Mouse (Mus musculus) kidney, adult 2 months (tissue): ENCODE results near the gene Stk40. TPM values are rescaled to one million over a fixed set of nuclear protein-coding genes. Genes with fewer than 3 reads are reported as not detected.

Experiments
- DNase-seq: peaks from one replicate; pipeline ENCODE4 v3.0.0; 2021
- H3K27ac ChIP-seq: fragments of 200-500 bp; 2 replicates; pipeline ENCODE4 v1.5.1; 2012; ENCODE audit warnings: low read depth, low read length, control low read depth, inconsistent platforms; ENCODE audit not compliant: insufficient read depth
- H3K27me3 ChIP-seq: fragments of 200-500 bp; replicated peaks from 2 replicates; pipeline ENCODE4 v1.6.1; 2012; ENCODE audit warnings: mild to moderate bottlenecking, moderate library complexity, low read length, inconsistent platforms; ENCODE audit not compliant: control insufficient read depth, insufficient read depth
- H3K36me3 ChIP-seq: fragments of 200-500 bp; 2 replicates; pipeline ENCODE4 v1.6.1; 2012; ENCODE audit warnings: mild to moderate bottlenecking, moderate library complexity, low read length, inconsistent platforms; ENCODE audit not compliant: control insufficient read depth, insufficient read depth
- H3K4me1 ChIP-seq: fragments of 200-500 bp; 2 replicates; pipeline ENCODE4 v1.6.1; 2011; ENCODE audit warnings: low read length; ENCODE audit not compliant: control insufficient read depth, insufficient read depth
- H3K4me3 ChIP-seq: fragments of 200-500 bp; 2 replicates; pipeline ENCODE4 v1.5.1; 2011; ENCODE audit warnings: mild to moderate bottlenecking, low read depth, low read length, control low read depth; ENCODE audit not compliant: insufficient read depth
- CTCF ChIP-seq: fragments of 200-500 bp; conservative IDR thresholded peaks from 2 replicates; pipeline ENCODE4 v1.5.1; 2011; ENCODE audit warnings: low read depth, mild to moderate bottlenecking, control low read depth, low read length, moderate library complexity, mixed read lengths; ENCODE audit not compliant: insufficient read depth, insufficient read length
- POLR2A ChIP-seq: fragments of 200-500 bp; IDR thresholded peaks from one replicate; pipeline ENCODE4 v1.6.1; 2011; ENCODE audit warnings: low read depth, low read length, control low read depth
- WGBS: fragments of 180-500 bp; shearing (Covaris S2); methylation state at CpG from one replicate; pipeline ENCODE4 v1.1.7; 2018; 5-methylcytosine and 5-hydroxymethylcytosine counted together
- polyA plus RNA-seq: library from polyadenylated mRNA; depleted of rRNA; stranded (reverse); fragments of >200 nt; gene quantifications from 2 replicates; pipeline ENCODE4 v1.2.3, GENCODE M21; 2012

Stk40 gene
- polyA plus RNA-seq, 1 experiment = 38.9 TPM

- H3K27me3 ChIP-seq = no peaks in the 10 kb centered on the region
- peak; percentile 28 for DNase-seq
- TF ChIP-seq POLR2A (no peak), CTCF (no peak)
- H3K4me3 ChIP-seq = peak overlapping the region; percentile 20
- H3K4me1 ChIP-seq = peaks cover 54% of the 10 kb centered on the region
- 38% methylated on average over 7 of the region's 7 CpGs for WGBS
- H3K27ac ChIP-seq = 0 out of 2 replicates have a peak overlapping the region, but pooled peaks have one; percentile 7
- H3K36me3 ChIP-seq = no peaks in the 10 kb centered on the region
Measured at GRCm38 (mm10) chr4:126105131-126105783, 1.5 kb downstream of the Stk40 start.

GRCm38 (mm10) chr4:126108061-126108740 is 4.4 kb downstream of the Stk40 start:
- H3K36me3 ChIP-seq = no peaks in the 10 kb centered on the region
- peaks cover 61% of the 10 kb centered on the region for H3K4me1 ChIP-seq
- peak overlapping the region; percentile 24; the same call in 1 of the 2 replicates for H3K4me3 ChIP-seq
- DNase-seq = peak; percentile 97
- H3K27ac ChIP-seq = peak overlapping the region; percentile 78
- H3K27me3 ChIP-seq = no peaks in the 10 kb centered on the region
- 33% methylated on average over 8 of the region's 8 CpGs for WGBS
- TF ChIP-seq POLR2A = no peak
- TF ChIP-seq CTCF = no peak

- TF ChIP-seq POLR2A = no peak
- TF ChIP-seq CTCF = no peak
- Histone ChIP-seq H3K4me1 (peaks cover 76% of the 10 kb centered on the region), H3K4me3 (no peak overlapping the region), H3K36me3 (no peaks in the 10 kb centered on the region), H3K27ac (peak overlapping the region; percentile 97), H3K27me3 (no peaks in the 10 kb centered on the region)
- peak; percentile 60 for DNase-seq
- 42% methylated on average over 10 of the region's 10 CpGs for WGBS
Measured at GRCm38 (mm10) chr4:126109613-126110373, 6.0 kb downstream of the Stk40 start.

- peaks cover 79% of the 10 kb centered on the region for H3K4me1 ChIP-seq
- H3K4me3 ChIP-seq = no peak overlapping the region; the same call in 1 of the 2 replicates
- H3K27ac ChIP-seq = peak overlapping the region; percentile 97
- TF ChIP-seq POLR2A (peak; percentile 67), CTCF (0 out of 2 replicates have a peak, but pooled peaks have one; percentile 14)
- H3K27me3 ChIP-seq = no peaks in the 10 kb centered on the region
- DNase-seq = peak; percentile 92
- no peaks in the 10 kb centered on the region for H3K36me3 ChIP-seq
- 9% methylated on average over 12 of the region's 12 CpGs for WGBS
Measured at GRCm38 (mm10) chr4:126110374-126111152, 6.8 kb downstream of the Stk40 start.

- no peak for DNase-seq
- Histone ChIP-seq H3K36me3 (no peaks in the 10 kb centered on the region), H3K4me1 (peaks cover 79% of the 10 kb centered on the region), H3K27me3 (no peaks in the 10 kb centered on the region), H3K27ac (peak overlapping the region; percentile 97), H3K4me3 (no peak overlapping the region; the same call in 1 of the 2 replicates)
- TF ChIP-seq CTCF (no peak), POLR2A (no peak)
- WGBS = 16% methylated on average over 7 of the region's 7 CpGs
Measured at GRCm38 (mm10) chr4:126111153-126111549, 7.4 kb downstream of the Stk40 start.

- DNase-seq = no peak
- no peak for TF ChIP-seq CTCF
- peak overlapping the region; percentile 21; the same call in 1 of the 2 replicates for H3K27ac ChIP-seq
- WGBS = 27% methylated on average over 4 of the region's 4 CpGs
- no peak overlapping the region for H3K4me3 ChIP-seq
- H3K4me1 ChIP-seq = peaks cover 62% of the 10 kb centered on the region
- H3K27me3 ChIP-seq = no peaks in the 10 kb centered on the region
- no peaks in the 10 kb centered on the region for H3K36me3 ChIP-seq
Measured at GRCm38 (mm10) chr4:126113243-126113642, 9.5 kb downstream of the Stk40 start.

GRCm38 (mm10) chr4:126113943-126114342 is 10.2 kb downstream of the Stk40 start:
- peak; percentile 70 for DNase-seq
- no peak for TF ChIP-seq POLR2A
- peak; percentile 70 for TF ChIP-seq CTCF
- Histone ChIP-seq H3K27ac (0 out of 2 replicates have a peak overlapping the region, but pooled peaks have one; percentile 36), H3K36me3 (no peaks in the 10 kb centered on the region), H3K27me3 (no peaks in the 10 kb centered on the region), H3K4me1 (peaks cover 55% of the 10 kb centered on the region), H3K4me3 (no peak overlapping the region)
- WGBS = 10% methylated on average over 6 of the region's 6 CpGs
